Mouse (Mus musculus) CH12.LX (cell line): ENCODE results near the gene 1700056E22Rik. TPM values are rescaled to one million over a fixed set of nuclear protein-coding genes. Genes with fewer than 3 reads are reported as not detected.

Experiments used
- DNase-seq: peaks from one replicate; pipeline ENCODE4 v3.0.0-alpha.2; 2013; ENCODE audit errors: extremely low read depth
- H3K27ac ChIP-seq: 2 replicates; pipeline ENCODE4 v1.5.1; 2012; ENCODE audit warnings: low read depth, mild to moderate bottlenecking, control low read depth, moderate library complexity; ENCODE audit not compliant: insufficient read depth
- H3K27me3 ChIP-seq: replicated peaks from 2 replicates; pipeline ENCODE3; 2012; ENCODE audit warnings: inconsistent platforms
- H3K36me3 ChIP-seq, 2 experiments: replicated peaks in 1 of 2; 2 replicates each; pipeline versions ENCODE3 to v1.6.1; 2012; ENCODE audit warnings: inconsistent platforms in 1 of 2, low read length in 1 of 2, mild to moderate bottlenecking in 1 of 2, mixed read lengths in 1 of 2, moderate library complexity in 1 of 2; ENCODE audit not compliant: control insufficient read depth in 1 of 2, insufficient read depth in 1 of 2
- H3K4me1 ChIP-seq, 2 experiments: 2 replicates each; pipeline ENCODE4 v1.6.1; 2012; ENCODE audit warnings: inconsistent platforms in 1 of 2, moderate library complexity in 1 of 2; ENCODE audit not compliant: insufficient read depth in 2 of 2, control insufficient read depth in 1 of 2
- H3K4me2 ChIP-seq: 2 replicates; pipeline ENCODE4 v1.6.1; 2012; ENCODE audit warnings: low read depth, mild to moderate bottlenecking, control low read depth; ENCODE audit not compliant: poor library complexity, insufficient read depth, severe bottlenecking
- H3K4me3 ChIP-seq, 3 experiments: fragments of 150-350 bp in 1 of 3; sonication (generic) in 1 of 3; replicated peaks in 1 of 3; 2 replicates each; pipeline versions ENCODE3 to v1.5.1; 2011 to 2012; ENCODE audit warnings: low read depth in 2 of 3, low read length in 2 of 3, mild to moderate bottlenecking in 2 of 3, moderate library complexity in 2 of 3, control low read depth in 1 of 3, improper control_type of control experiment in 1 of 3, inconsistent platforms in 1 of 3, mixed read lengths in 1 of 3; ENCODE audit not compliant: poor library complexity in 1 of 3
- H3K79me2 ChIP-seq: replicated peaks from 2 replicates; pipeline ENCODE4 v1.6.1; 2012; ENCODE audit warnings: mild to moderate bottlenecking, moderate library complexity; ENCODE audit not compliant: control insufficient read depth, poor library complexity, insufficient read depth, severe bottlenecking; ENCODE audit errors: extremely low read depth
- H3K9ac ChIP-seq: 2 replicates; pipeline ENCODE4 v1.6.1; 2012; ENCODE audit warnings: low read depth, mild to moderate bottlenecking, control low read depth, moderate library complexity; ENCODE audit not compliant: insufficient read depth
- H3K9me3 ChIP-seq: replicated peaks from 2 replicates; pipeline ENCODE3; 2012; ENCODE audit warnings: low read length, inconsistent platforms, mixed read lengths
- BHLHE40 ChIP-seq: IDR thresholded peaks from 2 replicates; pipeline ENCODE4 v1.6.1; 2011; ENCODE audit warnings: mild to moderate bottlenecking, low read depth, low read length, improper control_type of control experiment
- CHD2 ChIP-seq: IDR thresholded peaks from 2 replicates; pipeline ENCODE4 v1.6.1; 2011; ENCODE audit warnings: low read length, improper control_type of control experiment
- CTCF ChIP-seq, 2 experiments: IDR thresholded peaks in 1 of 2; conservative IDR thresholded peaks in 1 of 2; 2 replicates each; pipeline ENCODE4 v1.5.1; 2011 to 2012; ENCODE audit warnings: low read depth in 2 of 2, low read length in 2 of 2, improper control_type of control experiment in 1 of 2, inconsistent platforms in 1 of 2, mild to moderate bottlenecking in 1 of 2, moderate library complexity in 1 of 2
- E2F4 ChIP-seq: IDR thresholded peaks from 2 replicates; pipeline ENCODE4 v1.6.1; 2011; ENCODE audit warnings: low read depth, low read length, improper control_type of control experiment; ENCODE audit not compliant: insufficient replicate concordance
- ETS1 ChIP-seq: conservative IDR thresholded peaks from 2 replicates; pipeline ENCODE4 v1.6.1; 2012; ENCODE audit warnings: low read depth, mild to moderate bottlenecking, inconsistent platforms, low read length, improper control_type of control experiment, moderate library complexity
- HCFC1 ChIP-seq: IDR thresholded peaks from 2 replicates; pipeline ENCODE4 v1.6.1; 2012; ENCODE audit warnings: low read depth, mild to moderate bottlenecking, inconsistent platforms, low read length, improper control_type of control experiment
- JUN ChIP-seq: IDR thresholded peaks from 2 replicates; pipeline ENCODE4 v1.6.1; 2011; ENCODE audit warnings: low read depth, mild to moderate bottlenecking, low read length, improper control_type of control experiment, moderate library complexity; ENCODE audit not compliant: insufficient read depth
- JUND ChIP-seq: conservative IDR thresholded peaks from 2 replicates; pipeline ENCODE4 v1.6.1; 2011; ENCODE audit warnings: low read depth, low read length, improper control_type of control experiment
- NELFE ChIP-seq: IDR thresholded peaks from 2 replicates; pipeline ENCODE4 v1.6.1; 2011; ENCODE audit warnings: low read depth, low read length, improper control_type of control experiment
- NRF1 ChIP-seq: IDR thresholded peaks from 2 replicates; pipeline ENCODE4 v1.6.1; 2014; ENCODE audit warnings: low read depth, mild to moderate bottlenecking, inconsistent platforms, low read length, improper control_type of control experiment, moderate library complexity
- PAX5 ChIP-seq: IDR thresholded peaks from 2 replicates; pipeline ENCODE4 v1.6.1; 2012; ENCODE audit warnings: low read length, inconsistent platforms, mixed read lengths
- POLR2A ChIP-seq: IDR thresholded peaks from 2 replicates; pipeline ENCODE4 v1.6.1; 2011; ENCODE audit warnings: low read depth, mild to moderate bottlenecking, improper control_type of control experiment, low read length
- RAD21 ChIP-seq: IDR thresholded peaks from 2 replicates; pipeline ENCODE4 v1.6.1; 2011; ENCODE audit warnings: low read depth, mild to moderate bottlenecking, low read length, improper control_type of control experiment, moderate library complexity
- UBTF ChIP-seq: IDR thresholded peaks from 2 replicates; pipeline ENCODE4 v1.6.1; 2012; ENCODE audit warnings: low read depth, mild to moderate bottlenecking, inconsistent platforms, low read length, improper control_type of control experiment, moderate library complexity
- USF1 ChIP-seq: IDR thresholded peaks from 2 replicates; pipeline ENCODE4 v1.6.1; 2014; ENCODE audit warnings: low read depth, mild to moderate bottlenecking, inconsistent platforms, low read length, improper control_type of control experiment
- ZMIZ1 ChIP-seq: IDR thresholded peaks from 2 replicates; pipeline ENCODE4 v1.6.1; 2012; ENCODE audit warnings: low read depth, mild to moderate bottlenecking, inconsistent platforms, low read length, improper control_type of control experiment
- ZNF384 ChIP-seq: IDR thresholded peaks from 2 replicates; pipeline ENCODE4 v1.6.1; 2012; ENCODE audit warnings: low read depth, low read length, improper control_type of control experiment, inconsistent platforms
- dilution Hi-C: fragments of 300-500 bp; cut with MboI; formaldehyde crosslinking; loops from 2 replicates; pipeline ENCODE4 v1.14.3; 2020; ENCODE audit warnings: low sequenced_read_pairs; ENCODE audit not compliant: extremely low pct_unique_long_range_greater_than_20kb, extremely low pct_ligation_motif_present
- in situ Hi-C: fragments of 300-500 bp; cut with MboI; formaldehyde crosslinking; loops from 3 replicates; pipeline ENCODE4 v1.14.3; 2019; ENCODE audit warnings: low sequenced_read_pairs, low pct_ligation_motif_present, low pct_unique_long_range_greater_than_20kb, mixed read lengths
- polyA plus RNA-seq: library from polyadenylated mRNA; unstranded; fragments of >175 nt; gene quantifications from 2 replicates; pipeline ENCODE4 v1.2.1, GENCODE M21; 2012; ENCODE audit warnings: low read depth; ENCODE audit not compliant: insufficient read length
- total RNA-seq, 2 experiments: library from RNA; depleted of rRNA; stranded (reverse); fragments of 300-350 nt in 1 of 2; fragments of >200 nt in 1 of 2; gene quantifications; 2 replicates each; pipeline ENCODE4 v1.2.3; 2012 to 2014

The 1700056E22Rik gene
- total and polyA plus RNA-seq, 3 experiments: 0.25 to 1.0 (median 0.26) TPM

GRCm38 (mm10) chr1:184030070-184030802, 3.9 kb downstream of the 1700056E22Rik start:
- Histone ChIP-seq H3K79me2 (no peaks in the 10 kb centered on the region), H3K27ac (no peak overlapping the region), H3K9me3 (no peaks in the 10 kb centered on the region), H3K36me3 (no peaks in the 10 kb centered on the region), H3K9ac (no peak overlapping the region), H3K4me1 (peaks cover 0 to 26% of the 10 kb centered on the region in 2 experiments; a peak in 2 of 4 replicates), H3K27me3 (no peaks in the 10 kb centered on the region), H3K4me2 (no peak overlapping the region), H3K4me3 (no peak overlapping the region)
- TF ChIP-seq JUN (no peak), UBTF (no peak), ZMIZ1 (no peak)
- dilution Hi-C loops (no loop called here), in situ Hi-C loops (loop anchor here (25.0 kb wide), 2 partner anchors 207 to 368 kb away; no protein-coding TSS in a partner anchor)
- no peak for DNase-seq

DNA sequence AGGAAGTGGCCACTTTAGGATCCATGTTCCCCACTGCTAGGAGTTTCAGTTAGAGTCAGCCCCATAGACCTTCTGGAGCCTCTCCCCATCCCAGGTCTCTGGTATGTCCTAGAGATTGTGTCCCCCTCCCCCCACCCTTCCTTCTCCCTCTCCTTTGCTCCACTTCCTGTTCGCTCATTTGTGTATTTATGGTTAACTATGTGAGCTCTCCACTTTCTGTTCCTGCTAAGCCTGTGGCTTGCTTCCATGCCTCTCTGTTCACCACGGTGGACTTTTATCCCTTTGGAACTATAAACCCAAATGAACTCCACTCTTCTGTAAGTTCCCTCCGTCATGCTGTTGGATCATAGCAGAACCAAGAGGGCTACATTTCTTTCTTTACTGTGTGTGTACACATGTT, 7.1 kb downstream of the 1700056E22Rik start:
- in situ Hi-C loops: loop anchor here (25.0 kb wide), 2 partner anchors 210 to 365 kb away; no protein-coding TSS in a partner anchor
- Histone ChIP-seq H3K4me2 (no peak overlapping the region), H3K9me3 (no peaks in the 10 kb centered on the region), H3K27ac (no peak overlapping the region), H3K9ac (no peak overlapping the region), H3K27me3 (no peaks in the 10 kb centered on the region), H3K79me2 (no peaks in the 10 kb centered on the region), H3K4me1 (peaks cover 0 to 46% of the 10 kb centered on the region in 2 experiments; a peak in 2 of 4 replicates), H3K36me3 (no peaks in the 10 kb centered on the region), H3K4me3 (no peak overlapping the region)
- no peak for DNase-seq
- dilution Hi-C loops: no loop called here
- TF ChIP-seq ZMIZ1: no peak
- TF ChIP-seq POLR2A: no peak
- TF ChIP-seq ZNF384: no peak
- no peak for TF ChIP-seq PAX5
- no peak for TF ChIP-seq NRF1
- TF ChIP-seq NELFE: no peak
- no peak for TF ChIP-seq CHD2
- TF ChIP-seq CTCF (conservative IDR thresholded peaks at IDR 0.05 in 1 of 2, IDR thresholded peaks at IDR 0.05 in 1 of 2; ENCODE audit: low read depth in 2 of 2, low read length in 2 of 2): no peak
- no peak for TF ChIP-seq RAD21
- no peak for TF ChIP-seq JUND
- no peak for TF ChIP-seq BHLHE40
- TF ChIP-seq E2F4: no peak
- TF ChIP-seq HCFC1: no peak
- no peak for TF ChIP-seq UBTF
- no peak for TF ChIP-seq USF1
- TF ChIP-seq ETS1: no peak
